Mouse (Mus musculus) liver, embryonic 14.5 days (tissue): ENCODE data around the gene Il2ra. TPM values are rescaled to one million over a fixed set of nuclear protein-coding genes. Genes with fewer than 3 reads are reported as not detected.

Experiments
- ATAC-seq: fragments of 200-750 bp; cut with Nextera tagmentation; 2 replicates; pipeline ENCODE4 v1.8.0; 2017; ENCODE audit warnings: moderate number of reproducible peaks, mild to moderate bottlenecking, moderate library complexity; ENCODE audit not compliant: insufficient read depth
- DNase-seq, 3 experiments: peaks; one replicate each; pipeline ENCODE4 v3.0.0-alpha.2; 2012 to 2013; ENCODE audit warnings: low read depth in 3 of 3, low spot score in 3 of 3
- H3K27ac ChIP-seq: fragments of 300-500 bp; sonication (generic); 2 replicates; pipeline ENCODE4 v1.5.1; 2014; ENCODE audit warnings: moderate library complexity, mild to moderate bottlenecking, control low read depth, inconsistent platforms
- H3K27me3 ChIP-seq: fragments of 300-500 bp; sonication (generic); 2 replicates; pipeline ENCODE4 v1.6.1; 2014; ENCODE audit warnings: mild to moderate bottlenecking, low read length, moderate library complexity; ENCODE audit not compliant: control insufficient read depth, insufficient read depth
- H3K36me3 ChIP-seq: fragments of 300-500 bp; sonication (generic); replicated peaks from 2 replicates; pipeline ENCODE4 v1.6.1; 2014; ENCODE audit warnings: low read depth; ENCODE audit not compliant: control insufficient read depth, insufficient read depth
- H3K4me1 ChIP-seq, 2 experiments: fragments of 200-500 bp in 1 of 2; fragments of 300-500 bp in 1 of 2; sonication (generic) in 1 of 2; replicated peaks; 2 replicates each; pipeline ENCODE4 v1.6.1; 2012 to 2014; ENCODE audit warnings: antibody characterized with exemption in 1 of 2, inconsistent platforms in 1 of 2, low read length in 1 of 2; ENCODE audit not compliant: control insufficient read depth in 2 of 2, insufficient read depth in 2 of 2
- H3K4me2 ChIP-seq: fragments of 300-500 bp; sonication (generic); 2 replicates; pipeline ENCODE4 v1.6.1; 2014; ENCODE audit warnings: low read depth, mild to moderate bottlenecking, control low read depth, moderate library complexity
- H3K4me3 ChIP-seq, 2 experiments: fragments of 200-500 bp in 1 of 2; fragments of 300-500 bp in 1 of 2; sonication (generic) in 1 of 2; 2 replicates each; pipeline ENCODE4 v1.5.1; 2012 to 2014; ENCODE audit warnings: low read depth in 2 of 2, low read length in 2 of 2, mild to moderate bottlenecking in 2 of 2, control low read depth in 1 of 2, inconsistent platforms in 1 of 2, moderate library complexity in 1 of 2; ENCODE audit not compliant: insufficient read depth in 1 of 2
- H3K9ac ChIP-seq: fragments of 300-500 bp; sonication (generic); replicated peaks from 2 replicates; pipeline ENCODE4 v1.6.1; 2014; ENCODE audit warnings: mild to moderate bottlenecking, control low read depth, moderate library complexity
- H3K9me3 ChIP-seq: fragments of 300-500 bp; sonication (generic); 2 replicates; pipeline ENCODE4 v1.6.1; 2016; ENCODE audit warnings: low read length, mixed read lengths; ENCODE audit not compliant: control insufficient read depth
- CTCF ChIP-seq: IDR thresholded peaks from 2 replicates; pipeline ENCODE4 v1.5.1; 2016; ENCODE audit warnings: antibody characterized with exemption, low read depth, control low read depth
- EP300 ChIP-seq: IDR thresholded peaks from 2 replicates; pipeline ENCODE4 v1.6.1; 2016; ENCODE audit warnings: antibody characterized with exemption, low read depth
- WGBS: fragments of 180-500 bp; shearing (Covaris S2); extraction: QIAGEN DNeasy Blood & Tissue Kit; methylation state at CpG from one replicate; pipeline ENCODE4 v1.1.7; 2014; ENCODE audit not compliant: insufficient replicate concordance; 5-methylcytosine and 5-hydroxymethylcytosine counted together
- polyA plus RNA-seq, 2 experiments: library from polyadenylated mRNA; depleted of rRNA in 1 of 2; stranded (reverse) in 1 of 2; unstranded in 1 of 2; fragments of >200 nt; fragmentation: Nextera tagmentation in 1 of 2; extraction: Ambion mirVana in 1 of 2; gene quantifications; 2 replicates each; pipeline versions ENCODE4 v1.2.1 to v1.2.3; 2012 to 2014

The Il2ra gene
- polyA plus RNA-seq, 2 experiments, result 0.01 TPM; not detected in 1

DNA sequence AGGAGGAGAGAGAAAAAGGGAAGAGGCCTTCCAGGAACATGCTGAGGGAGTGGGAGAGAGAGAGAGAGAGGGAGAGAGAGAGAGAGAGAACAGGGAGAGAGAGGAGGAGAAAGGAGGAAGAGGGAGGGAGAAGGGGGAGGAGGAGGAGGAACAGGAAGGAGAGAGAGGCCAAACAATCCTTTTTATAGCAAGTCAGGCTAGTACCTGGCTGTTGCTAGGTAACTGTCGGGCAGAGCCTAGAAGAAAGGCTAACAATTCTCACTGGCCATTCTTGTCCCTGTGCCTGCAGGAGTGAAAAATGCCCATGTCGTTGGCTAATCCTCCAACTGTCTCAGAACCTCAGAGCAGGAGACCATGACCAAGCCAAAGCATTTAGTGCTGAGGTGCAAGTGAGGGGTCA is 16.7 kb downstream of the Il2ra start:
- DNase-seq, result no peak
- Histone ChIP-seq H3K4me1 (no peaks in the 10 kb centered on the region), H3K27me3 (no peaks in the 10 kb centered on the region), H3K27ac (no peak overlapping the region), H3K4me2 (no peak overlapping the region), H3K9ac (no peak overlapping the region), H3K9me3 (no peaks in the 10 kb centered on the region), H3K36me3 (no peaks in the 10 kb centered on the region), H3K4me3 (no peak overlapping the region)
- TF ChIP-seq CTCF (no peak), EP300 (no peak)
- WGBS, result 25% methylated on average over 2 of the region's 2 CpGs
- no peak for ATAC-seq

DNA sequence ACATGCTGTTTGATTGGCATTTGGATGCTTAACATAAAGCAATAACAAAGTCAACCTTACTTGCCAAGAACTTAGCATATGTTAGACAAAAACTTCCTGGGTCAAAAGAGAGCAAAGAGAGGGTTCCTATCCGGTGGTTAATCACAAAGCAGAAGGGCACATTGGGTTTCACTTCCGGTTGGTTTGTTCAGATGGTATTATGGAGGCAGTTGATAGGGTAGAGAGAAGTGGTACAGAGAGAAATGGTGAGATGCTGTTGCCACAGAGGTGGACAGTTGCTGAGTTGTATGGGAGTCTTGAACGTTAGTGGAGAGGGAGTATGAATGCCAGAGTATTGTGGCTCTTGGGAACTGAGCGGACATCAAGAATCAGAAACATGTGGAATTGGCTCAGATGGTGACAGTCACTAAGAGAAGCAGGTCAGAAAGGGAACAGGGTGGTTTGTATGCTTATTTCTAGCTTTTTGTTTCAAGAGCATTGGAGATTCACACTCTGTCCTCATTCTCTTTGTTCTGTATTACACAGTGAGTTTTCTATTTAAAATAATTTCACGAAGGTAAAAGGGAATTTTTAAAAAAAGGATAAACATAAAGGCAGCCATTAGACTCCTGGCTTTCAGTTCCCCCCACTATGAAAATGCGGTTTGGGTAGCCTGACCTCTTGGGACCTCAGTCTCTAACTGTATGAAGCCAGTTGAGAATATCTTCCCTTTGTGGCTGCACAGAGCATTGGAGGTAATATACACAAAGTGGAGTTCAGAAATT is 19.7 kb downstream of the Il2ra start:
- no peaks in the 10 kb centered on the region for H3K4me1 ChIP-seq
- H3K9ac ChIP-seq, result no peak overlapping the region
- H3K36me3 ChIP-seq, result no peaks in the 10 kb centered on the region
- H3K27me3 ChIP-seq, result no peaks in the 10 kb centered on the region
- no peak for ATAC-seq
- no peak for DNase-seq
- H3K27ac ChIP-seq, result no peak overlapping the region
- 60% methylated on average over 6 of the region's 6 CpGs for WGBS
- no peak overlapping the region for H3K4me2 ChIP-seq
- H3K9me3 ChIP-seq, result no peaks in the 10 kb centered on the region
- H3K4me3 ChIP-seq, result no peak overlapping the region
- TF ChIP-seq CTCF, result no peak
- TF ChIP-seq EP300, result no peak

DNA sequence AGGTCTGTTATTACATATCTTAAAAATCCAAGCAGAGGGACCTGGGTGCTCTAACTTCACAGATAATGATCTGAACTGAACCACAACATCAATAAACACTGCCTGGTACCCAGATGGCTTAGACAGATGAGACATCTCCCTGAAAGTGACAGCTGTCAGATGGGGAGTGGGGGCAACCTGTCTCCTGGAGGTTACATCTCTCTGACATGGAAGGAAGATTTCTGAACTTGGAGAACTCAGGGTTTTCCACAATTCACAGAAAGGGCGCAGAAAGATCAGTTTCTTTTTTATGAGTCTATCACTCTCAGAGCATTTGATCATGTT is 20.3 kb downstream of the Il2ra start:
- H3K36me3 ChIP-seq, result no peaks in the 10 kb centered on the region
- H3K27me3 ChIP-seq, result no peaks in the 10 kb centered on the region
- no peak for DNase-seq
- H3K27ac ChIP-seq, result no peak overlapping the region
- no peak for ATAC-seq
- H3K4me2 ChIP-seq, result no peak overlapping the region
- no peaks in the 10 kb centered on the region for H3K9me3 ChIP-seq
- WGBS, result 79% methylated on average over 1 of the region's 1 CpGs
- no peak overlapping the region for H3K4me3 ChIP-seq
- H3K9ac ChIP-seq, result no peak overlapping the region
- H3K4me1 ChIP-seq, result no peaks in the 10 kb centered on the region
- TF ChIP-seq EP300, result no peak
- TF ChIP-seq CTCF, result no peak

DNA sequence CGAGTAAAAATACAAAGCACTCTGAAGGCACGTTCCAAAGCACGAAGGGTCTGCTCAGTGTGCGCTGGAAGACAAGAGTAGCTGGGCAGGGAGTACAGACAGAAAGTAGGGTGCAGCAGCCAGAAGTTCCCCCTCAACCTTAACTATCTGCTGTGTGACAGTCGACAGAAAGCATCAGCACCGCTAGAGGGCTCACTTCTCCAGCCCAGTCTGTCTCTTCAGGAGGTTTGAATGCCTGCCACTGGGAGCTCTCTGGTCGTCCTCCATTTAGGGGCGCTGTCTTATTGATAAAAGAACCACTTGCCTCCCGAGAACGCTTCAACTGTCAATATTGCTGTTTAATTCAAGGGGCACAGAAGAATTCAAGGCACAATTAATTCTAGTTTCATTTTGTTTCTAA is 21.4 kb downstream of the Il2ra start:
- peak; percentile 65; the same call in 1 of the 2 replicates for ATAC-seq
- H3K36me3 ChIP-seq, result no peaks in the 10 kb centered on the region
- H3K9me3 ChIP-seq, result no peaks in the 10 kb centered on the region
- no peak overlapping the region for H3K4me3 ChIP-seq
- no peaks in the 10 kb centered on the region for H3K4me1 ChIP-seq
- H3K27ac ChIP-seq, result no peak overlapping the region
- 4% methylated on average over 10 of the region's 10 CpGs for WGBS
- no peaks in the 10 kb centered on the region for H3K27me3 ChIP-seq
- TF ChIP-seq CTCF (peak; percentile 86), EP300 (no peak)
- peak overlapping the region; percentile 47 for H3K4me2 ChIP-seq
- H3K9ac ChIP-seq, result no peak overlapping the region
- DNase-seq, result peak; percentile 43 to 54 (median 53)

DNA sequence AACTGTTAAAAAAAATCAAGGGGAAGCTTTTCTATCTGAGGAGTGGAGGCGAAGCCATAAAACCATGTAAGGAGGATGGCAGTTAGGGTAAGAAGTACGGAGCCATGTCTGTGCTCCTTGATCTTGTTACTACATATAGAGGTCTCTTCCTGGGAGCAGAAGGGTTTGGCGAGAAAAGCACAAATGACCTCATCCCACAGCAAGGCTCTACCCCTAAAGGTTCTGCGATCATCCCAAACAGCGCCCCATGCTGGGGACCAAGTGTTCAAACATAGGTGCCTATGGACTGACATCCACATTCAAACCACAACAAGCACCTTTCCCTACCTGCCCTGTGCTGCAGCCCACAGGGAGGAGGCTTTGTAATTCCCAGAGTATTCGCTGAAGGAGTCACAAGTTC is 21.8 kb downstream of the Il2ra start:
- 34% methylated on average over 6 of the region's 6 CpGs for WGBS
- no peaks in the 10 kb centered on the region for H3K4me1 ChIP-seq
- no peak overlapping the region for H3K4me3 ChIP-seq
- TF ChIP-seq CTCF (no peak), EP300 (no peak)
- no peaks in the 10 kb centered on the region for H3K9me3 ChIP-seq
- no peak overlapping the region for H3K27ac ChIP-seq
- peak; percentile 39; the same call in 1 of the 2 replicates for ATAC-seq
- no peak overlapping the region for H3K9ac ChIP-seq
- no peaks in the 10 kb centered on the region for H3K27me3 ChIP-seq
- peak overlapping the region; percentile 47 for H3K4me2 ChIP-seq
- H3K36me3 ChIP-seq, result no peaks in the 10 kb centered on the region
- DNase-seq, result no peak
